Mouse (Mus musculus) thymus, adult 2 months (tissue): Measurements from ENCODE around the gene Ranbp9. TPM values are rescaled to one million over a fixed set of nuclear protein-coding genes. Genes with fewer than 3 reads are reported as not detected.
A peak's percentile ranks its signal among the peaks of the same experiment; 100 is the strongest.

ENCODE experiments used
- DNase-seq: peaks from one replicate; pipeline ENCODE4 v3.0.0; 2021
- H3K27ac ChIP-seq: fragments of 200-500 bp; 2 replicates; pipeline ENCODE4 v1.5.1; 2012; ENCODE audit warnings: low read length, control low read depth; ENCODE audit not compliant: control insufficient read depth, insufficient read depth
- H3K27me3 ChIP-seq: fragments of 200-500 bp; 2 replicates; pipeline ENCODE4 v1.6.1; 2012; ENCODE audit warnings: mild to moderate bottlenecking, low read length, moderate library complexity, mixed read lengths; ENCODE audit not compliant: control insufficient read depth, insufficient read depth
- H3K36me3 ChIP-seq: fragments of 200-500 bp; 2 replicates; pipeline ENCODE4 v1.6.1; 2012; ENCODE audit warnings: mild to moderate bottlenecking, low read length, moderate library complexity; ENCODE audit not compliant: control insufficient read depth, insufficient read depth
- H3K4me1 ChIP-seq: fragments of 200-500 bp; replicated peaks from 2 replicates; pipeline ENCODE4 v1.6.1; 2012; ENCODE audit warnings: low read length; ENCODE audit not compliant: control insufficient read depth, insufficient read depth
- H3K4me3 ChIP-seq: fragments of 200-500 bp; 2 replicates; pipeline ENCODE4 v1.5.1; 2012; ENCODE audit warnings: mild to moderate bottlenecking, low read length, control low read depth, moderate library complexity; ENCODE audit not compliant: control insufficient read depth, insufficient read depth
- CTCF ChIP-seq: fragments of 200-500 bp; IDR thresholded peaks from 2 replicates; pipeline ENCODE4 v1.5.1; 2012; ENCODE audit warnings: mild to moderate bottlenecking, control low read depth, low read length, moderate library complexity, borderline replicate concordance; ENCODE audit not compliant: control insufficient read depth, poor library complexity, insufficient read depth; ENCODE audit errors: extremely low read depth
- POLR2A ChIP-seq: fragments of 200-500 bp; IDR thresholded peaks from 2 replicates; pipeline ENCODE4 v1.6.1; 2012; ENCODE audit warnings: mild to moderate bottlenecking, low read length, control low read depth, moderate library complexity; ENCODE audit not compliant: control insufficient read depth, poor library complexity, insufficient read depth; ENCODE audit errors: extremely low read depth
- WGBS: fragments of 180-500 bp; shearing (Covaris S2); methylation state at CpG from one replicate; pipeline ENCODE4 v1.1.7; 2018; 5-methylcytosine and 5-hydroxymethylcytosine counted together
- polyA plus RNA-seq: library from polyadenylated mRNA; depleted of rRNA; stranded (reverse); fragments of >200 nt; gene quantifications from 2 replicates; pipeline ENCODE4 v1.2.3, GENCODE M21; 2012

Gene Ranbp9
- polyA plus RNA-seq, 1 experiment, result 26.7 TPM

- whole genome bisulfite sequencing, result 100% methylated on average over 2 of the region's 2 CpGs
- Histone ChIP-seq H3K4me3 (no peak overlapping the region), H3K27ac (no peak overlapping the region), H3K4me1 (no peaks in the 10 kb centered on the region), H3K36me3 (no peaks in the 10 kb centered on the region), H3K27me3 (no peaks in the 10 kb centered on the region)
- no peak for TF ChIP-seq CTCF
- no peak for TF ChIP-seq POLR2A
- no peak for DNase-seq
These were observed 16.5 kb downstream of the Ranbp9 start for GRCm38 (mm10) chr13:43464605-43465004.

DNA sequence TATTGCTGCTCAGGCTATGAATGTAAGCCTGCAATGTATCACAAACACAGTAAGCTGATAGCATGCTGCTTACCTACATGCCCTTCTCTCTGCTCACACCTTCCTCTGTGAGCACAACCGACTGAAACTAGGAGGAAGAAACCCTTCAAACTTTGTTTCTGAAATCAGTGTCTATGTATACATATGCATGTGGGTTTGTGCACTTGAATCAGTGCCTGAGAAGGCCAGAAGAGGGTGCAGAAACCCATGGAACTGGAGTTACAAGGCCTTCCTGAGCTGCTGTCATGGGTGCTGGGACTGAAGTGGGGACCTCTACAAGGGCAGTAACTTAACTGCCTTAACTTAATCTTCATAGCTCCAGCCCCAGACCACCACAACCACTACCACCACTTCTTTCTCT is 23.9 kb downstream of the Ranbp9 start:
- Histone ChIP-seq H3K4me1 (peaks cover 17% of the 10 kb centered on the region), H3K4me3 (no peak overlapping the region), H3K27ac (no peak overlapping the region), H3K27me3 (no peaks in the 10 kb centered on the region), H3K36me3 (no peaks in the 10 kb centered on the region)
- no peak for DNase-seq
- WGBS, result 11% methylated on average over 1 of the region's 1 CpGs
- TF ChIP-seq CTCF, result no peak
- TF ChIP-seq POLR2A, result no peak

DNA sequence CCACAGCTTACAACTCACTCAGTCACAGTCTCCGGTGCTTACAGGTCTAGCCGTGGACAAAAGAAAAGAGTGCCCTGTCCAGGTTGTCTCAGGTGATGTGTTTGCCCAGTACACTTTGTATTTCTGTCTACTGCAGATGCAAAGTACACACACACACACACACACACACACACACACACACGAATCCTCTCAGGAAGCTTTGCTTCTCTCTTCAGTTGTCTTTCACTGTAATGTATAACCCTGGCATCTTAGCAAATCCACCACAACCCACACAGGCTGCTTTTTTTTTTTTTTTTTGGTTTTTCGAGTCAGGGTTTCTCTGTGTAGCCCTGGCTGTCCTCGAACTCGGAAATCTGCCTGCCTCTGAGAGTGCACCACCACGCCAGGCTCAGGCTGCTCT is 26.7 kb downstream of the Ranbp9 start:
- no peaks in the 10 kb centered on the region for H3K27me3 ChIP-seq
- TF ChIP-seq CTCF (no peak), POLR2A (no peak)
- H3K4me3 ChIP-seq, result no peak overlapping the region
- no peak for DNase-seq
- WGBS, result 27% methylated on average over 7 of the region's 7 CpGs
- H3K27ac ChIP-seq, result peak overlapping the region; percentile 60
- peaks cover 22% of the 10 kb centered on the region for H3K4me1 ChIP-seq
- H3K36me3 ChIP-seq, result no peaks in the 10 kb centered on the region

- no peaks in the 10 kb centered on the region for H3K27me3 ChIP-seq
- H3K27ac ChIP-seq, result peak overlapping the region; percentile 86
- 20% methylated on average over 7 of the region's 7 CpGs for WGBS
These were observed 28.1 kb downstream of the Ranbp9 start for GRCm38 (mm10) chr13:43452843-43453605.

GRCm38 (mm10) chr13:43452177-43452576 is 28.9 kb downstream of the Ranbp9 start:
- WGBS, result 68% methylated on average over 2 of the region's 2 CpGs
- Histone ChIP-seq H3K27me3 (no peaks in the 10 kb centered on the region), H3K4me1 (peaks cover 28% of the 10 kb centered on the region), H3K36me3 (no peaks in the 10 kb centered on the region), H3K4me3 (no peak overlapping the region), H3K27ac (no peak overlapping the region)
- DNase-seq, result no peak
- no peak for TF ChIP-seq CTCF
- TF ChIP-seq POLR2A, result no peak

More at GRCm38 (mm10) chr13:43452843-43453605, 28.1 kb downstream of the Ranbp9 start:
- H3K36me3 ChIP-seq, result no peaks in the 10 kb centered on the region
- no peak overlapping the region for H3K4me3 ChIP-seq
- TF ChIP-seq CTCF (no peak), POLR2A (no peak)
- DNase-seq, result peak; percentile 67
- H3K4me1 ChIP-seq, result peaks cover 22% of the 10 kb centered on the region

GRCm38 (mm10) chr13:43450686-43451085 is 30.4 kb downstream of the Ranbp9 start:
- H3K27me3 ChIP-seq, result no peaks in the 10 kb centered on the region
- peaks cover 31% of the 10 kb centered on the region for H3K4me1 ChIP-seq
- H3K27ac ChIP-seq, result peak overlapping the region; percentile 73; the same call in 1 of the 2 replicates
- no peak overlapping the region for H3K4me3 ChIP-seq
- no peaks in the 10 kb centered on the region for H3K36me3 ChIP-seq
- TF ChIP-seq CTCF (no peak), POLR2A (no peak)
- DNase-seq, result no peak
- WGBS, result 93% methylated on average over 3 of the region's 3 CpGs
